Mouse (Mus musculus): ENCODE results near the gene Cst11. TPM values are rescaled to one million over a fixed set of nuclear protein-coding genes. Genes with fewer than 3 reads are reported as not detected.

Cst11 gene
- total and polyA plus RNA-seq, 3 experiments = not detected

DNA sequence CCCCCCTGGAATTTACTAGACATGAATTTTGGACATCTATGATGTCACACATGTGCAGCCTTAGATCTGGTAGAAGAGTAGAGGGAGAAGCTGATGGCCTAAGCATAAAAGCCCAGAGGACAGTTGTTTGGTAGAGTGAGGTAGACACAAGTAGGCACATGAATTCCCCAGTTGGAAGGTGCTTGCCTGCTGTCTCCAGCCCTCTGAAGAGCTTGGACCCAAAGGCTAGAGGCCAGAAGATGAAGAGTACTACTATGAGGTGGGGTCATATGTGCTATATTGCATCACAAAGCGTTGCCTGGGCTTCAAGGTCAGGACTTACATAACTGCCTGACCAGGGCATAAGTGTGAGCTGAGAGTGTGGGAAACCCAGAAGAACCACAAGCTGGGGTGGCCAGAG is 27.2 kb upstream of the Cst11 start, which contains the start of gene Cst8:
Cst8 (plus strand) TSS at position 301 of the 400 bp plus-strand sequence.
- TF ChIP-seq CHD2 (IDR thresholded peaks at IDR 0.05; ENCODE audit: low read length) (no peak), NRF1 (IDR thresholded peaks at IDR 0.05; ENCODE audit: insufficient read depth, low read depth, low read length, poor library complexity, severe bottlenecking) (no peak), ETS1 (IDR thresholded peaks at IDR 0.05; ENCODE audit: low read depth, low read length) (no peak), ZC3H11A (IDR thresholded peaks at IDR 0.05; ENCODE audit: low read depth, low read length) (no peak), POLR2AphosphoS5 (IDR thresholded peaks at IDR 0.05; ENCODE audit: borderline replicate concordance, low read depth, low read length) (no peak), ZMIZ1 (IDR thresholded peaks at IDR 0.05; ENCODE audit: low read depth, low read length) (no peak), HCFC1 (IDR thresholded peaks at IDR 0.05; ENCODE audit: low read depth, low read length) (no peak), BHLHE40 (IDR thresholded peaks at IDR 0.05; ENCODE audit: borderline replicate concordance, low read depth, low read length) (no peak), ZKSCAN1 (IDR thresholded peaks at IDR 0.05; ENCODE audit: low read depth, low read length) (no peak), EP300 (IDR thresholded peaks at IDR 0.05; ENCODE audit: low read depth in 1 of 2, low read length in 2 of 2) (no peak), CTCF (IDR thresholded peaks at IDR 0.05 in 2 of 3, conservative IDR thresholded peaks at IDR 0.05 in 1 of 3; ENCODE audit: control insufficient read depth in 1 of 3, insufficient read depth in 1 of 3, low read depth in 2 of 3, low read length in 3 of 3, poor library complexity in 1 of 3, severe bottlenecking in 1 of 3) (no peak), RAD21 (IDR thresholded peaks at IDR 0.05; ENCODE audit: low read depth, low read length) (no peak), TBP (IDR thresholded peaks at IDR 0.05; ENCODE audit: low read depth, low read length) (no peak), KAT2A (conservative IDR thresholded peaks at IDR 0.05; ENCODE audit: low read depth, low read length) (no peak), ELF1 (IDR thresholded peaks at IDR 0.05; ENCODE audit: low read depth, low read length) (no peak), MAZ (IDR thresholded peaks at IDR 0.05; ENCODE audit: low read depth, low read length) (no peak), UBTF (IDR thresholded peaks at IDR 0.05; ENCODE audit: borderline replicate concordance, insufficient read depth, low read depth, low read length) (no peak), USF1 (IDR thresholded peaks at IDR 0.05; ENCODE audit: low read depth, low read length) (no peak)
- no peaks in the 10 kb centered on the region for H3K27me3 ChIP-seq (ENCODE audit: control insufficient read depth in 1 of 2, insufficient read depth in 2 of 2, low read length in 2 of 2)
- DNase-seq (ENCODE audit: low read depth, low spot score) = no peak

DNA sequence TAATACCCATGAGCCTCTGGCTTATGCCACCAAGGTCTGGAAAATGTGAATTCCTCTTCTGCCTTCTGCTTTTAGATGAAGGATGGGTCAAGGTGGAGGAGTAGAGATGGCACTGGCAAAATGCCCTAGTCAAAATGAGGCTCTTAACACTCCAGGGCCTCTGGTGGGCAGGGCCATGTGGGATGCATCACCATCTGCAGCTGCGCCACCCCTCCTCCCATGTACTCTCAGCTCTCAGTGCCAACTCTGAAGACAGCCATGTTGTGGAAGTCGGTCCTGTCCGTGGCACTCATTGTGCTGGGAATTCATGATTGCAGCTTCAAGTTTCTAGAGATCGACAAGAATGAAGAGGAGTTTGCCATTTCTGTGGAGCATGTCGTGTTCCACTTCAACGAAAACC is 17.8 kb upstream of the Cst11 start, which contains the start of gene Cst12:
Cst12 (plus strand) TSS at position 220 of the 400 bp plus-strand sequence.
- no peaks in the 10 kb centered on the region for H3K9me3 ChIP-seq (replicated peaks; ENCODE audit: insufficient read depth, low read length)
- H3K27ac ChIP-seq (ENCODE audit: control insufficient read depth, low read depth, low read length) = no peak within 1 kb of the TSS
- H3K79me2 ChIP-seq (ENCODE audit: control insufficient read depth, insufficient read depth, low read length, poor library complexity) = no peaks in the 10 kb centered on the region
- H3K4me1 ChIP-seq (ENCODE audit: control insufficient read depth in 1 of 2, insufficient read depth in 2 of 2, low read length in 2 of 2) = no peaks in the 10 kb centered on the region
- H3K9ac ChIP-seq (ENCODE audit: control insufficient read depth, low read depth, low read length, poor library complexity, severe bottlenecking) = no peak within 1 kb of the TSS
- DNase-seq (ENCODE audit: low read depth, low spot score) = no peak
- no peak within 1 kb of the TSS for H3K4me3 ChIP-seq (ENCODE audit: control insufficient read depth in 1 of 2, insufficient read depth in 1 of 2, low read depth in 2 of 2, low read length in 2 of 2)
- no peak for TF ChIP-seq POLR2AphosphoS2 (IDR thresholded peaks at IDR 0.05; ENCODE audit: low read length)
- TF ChIP-seq ETS1 (IDR thresholded peaks at IDR 0.05; ENCODE audit: low read depth, low read length) = no peak
- no peak for TF ChIP-seq MYC (IDR thresholded peaks at IDR 0.05; ENCODE audit: low read depth, low read length)
- TF ChIP-seq USF2 (IDR thresholded peaks at IDR 0.05; ENCODE audit: borderline replicate concordance in 1 of 2, insufficient read depth in 1 of 2, low read depth in 1 of 2, low read length in 2 of 2) = no peak
- TF ChIP-seq EP300 (IDR thresholded peaks at IDR 0.05; ENCODE audit: low read depth in 1 of 2, low read length in 2 of 2) = no peak
- TF ChIP-seq TCF12 (IDR thresholded peaks at IDR 0.05; ENCODE audit: low read depth, low read length) = no peak
- no peak for TF ChIP-seq POLR2AphosphoS5 (IDR thresholded peaks at IDR 0.05; ENCODE audit: borderline replicate concordance, low read depth, low read length)
- TF ChIP-seq BHLHE40 (IDR thresholded peaks at IDR 0.05; ENCODE audit: borderline replicate concordance, low read depth, low read length) = no peak
- TF ChIP-seq GABPA (IDR thresholded peaks at IDR 0.05; ENCODE audit: low read depth, low read length) = no peak
- no peak for TF ChIP-seq TBP (IDR thresholded peaks at IDR 0.05; ENCODE audit: low read depth, low read length)
- TF ChIP-seq CHD1 (IDR thresholded peaks at IDR 0.05; ENCODE audit: low read depth, low read length) = no peak
- TF ChIP-seq ZNF384 (IDR thresholded peaks at IDR 0.05; ENCODE audit: low read depth, low read length) = no peak
- TF ChIP-seq MAFK (IDR thresholded peaks at IDR 0.05; ENCODE audit: borderline replicate concordance, low read depth, low read length) = no peak
- no peak for TF ChIP-seq MAX (IDR thresholded peaks at IDR 0.05; ENCODE audit: low read length)
- TF ChIP-seq ZKSCAN1 (IDR thresholded peaks at IDR 0.05; ENCODE audit: low read depth, low read length) = no peak
- TF ChIP-seq USF1 (IDR thresholded peaks at IDR 0.05; ENCODE audit: low read depth, low read length) = no peak
- TF ChIP-seq UBTF (IDR thresholded peaks at IDR 0.05; ENCODE audit: borderline replicate concordance, insufficient read depth, low read depth, low read length) = no peak
- no peak for TF ChIP-seq JUND (IDR thresholded peaks at IDR 0.05; ENCODE audit: low read depth, low read length)
- H3K36me3 ChIP-seq (ENCODE audit: control insufficient read depth in 1 of 2, insufficient read depth in 2 of 2, low read length in 2 of 2) = no peaks in the 10 kb centered on the region
- no peaks in the 10 kb centered on the region for H3K27me3 ChIP-seq (ENCODE audit: control insufficient read depth in 1 of 2, insufficient read depth in 2 of 2, low read length in 2 of 2)

More for the DNA sequence above, 27.2 kb upstream of the Cst11 start, which contains the start of gene Cst8:
- no peaks in the 10 kb centered on the region for H3K36me3 ChIP-seq (ENCODE audit: control insufficient read depth in 1 of 2, insufficient read depth in 2 of 2, low read length in 2 of 2)
- H3K79me2 ChIP-seq (ENCODE audit: control insufficient read depth, insufficient read depth, low read length, poor library complexity) = no peaks in the 10 kb centered on the region
- no peak within 1 kb of the TSS for H3K27ac ChIP-seq (ENCODE audit: control insufficient read depth, low read depth, low read length)
- H3K9ac ChIP-seq (ENCODE audit: control insufficient read depth, low read depth, low read length, poor library complexity, severe bottlenecking) = no peak within 1 kb of the TSS
- no peaks in the 10 kb centered on the region for H3K4me1 ChIP-seq (ENCODE audit: control insufficient read depth in 1 of 2, insufficient read depth in 2 of 2, low read length in 2 of 2)
- H3K9me3 ChIP-seq (replicated peaks; ENCODE audit: insufficient read depth, low read length) = no peaks in the 10 kb centered on the region
- no peak within 1 kb of the TSS for H3K4me3 ChIP-seq (ENCODE audit: control insufficient read depth in 1 of 2, insufficient read depth in 1 of 2, low read depth in 2 of 2, low read length in 2 of 2)

All from MEL (cell line).